In the genomic region with DNA sequence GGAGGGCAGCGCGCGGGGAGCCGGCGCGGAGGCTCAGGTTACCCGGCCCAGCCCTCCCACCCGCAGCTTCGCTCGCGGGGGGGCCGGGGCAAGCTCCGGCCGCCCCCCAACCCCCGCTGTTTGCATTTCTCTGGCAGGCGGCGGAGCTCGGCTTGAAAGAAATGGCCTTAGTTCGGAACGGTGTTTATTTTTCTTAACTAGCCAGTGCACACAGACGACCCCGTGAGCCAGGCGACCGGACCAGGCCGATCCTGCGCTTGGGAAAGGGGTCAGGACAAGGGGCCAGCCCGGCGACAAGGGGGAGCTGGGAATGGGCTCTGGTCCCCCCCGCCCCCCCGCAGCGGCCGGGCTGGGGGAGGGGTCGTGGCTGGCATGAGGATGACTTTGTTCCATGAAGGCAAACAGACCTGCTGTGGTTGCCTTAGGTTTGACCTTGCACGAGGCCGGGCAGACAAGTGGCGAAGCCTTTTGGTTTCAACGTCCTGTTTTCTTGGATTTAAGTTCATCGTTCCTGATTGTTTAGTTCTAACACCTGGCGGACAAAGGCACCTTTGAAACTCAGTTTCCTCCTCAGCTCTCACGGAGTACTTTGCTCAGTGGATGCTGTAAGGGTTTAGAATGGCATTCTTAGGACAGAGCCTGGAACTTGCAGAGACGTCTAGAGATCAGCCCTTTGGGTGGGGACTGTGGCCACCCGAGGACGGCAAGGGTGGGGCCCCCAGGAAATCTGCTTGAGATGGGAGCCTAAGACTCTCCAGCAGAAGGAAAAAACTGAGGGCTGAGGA, we compare ENCODE assay signal across 10 mouse cellular contexts. TPM values are rescaled to one million over a fixed set of nuclear protein-coding genes. Genes with fewer than 3 reads are reported as not detected.
DNase-seq lines count a peak whose midpoint lies in the region; ATAC-seq and TF ChIP-seq lines count a peak whose summit lies in the region.
"Had no signal": no experiment of that assay in that cellular context is flagged by ENCODE, and none has a peak within 500 bp of the region (broad histone marks: within the 10 kb centered on the region; RNA-seq: fewer than 3 reads in every experiment).

No protein-coding gene starts in this region.

- 0 out of 2 replicates have a peak, but pooled peaks cover 2% of the 10 kb centered on the region for H3K4me1 ChIP-seq in heart, adult 2 months (ENCODE audit: control insufficient read depth, insufficient read depth, low read length)
- H3K4me1 ChIP-seq in hindbrain, embryonic 12.5 days: peaks cover 53% of the 10 kb centered on the region
- peaks cover 62% of the 10 kb centered on the region for H3K4me1 ChIP-seq in midbrain, embryonic 10.5 days

- H3K27ac ChIP-seq in heart, adult 2 months: no peak overlapping the region
- H3K27ac ChIP-seq in hindbrain, embryonic 12.5 days: peak overlapping the region; percentile 5; the same call in 1 of the 2 replicates
- H3K27ac ChIP-seq in midbrain, embryonic 10.5 days (replicated peaks): peak overlapping the region; percentile 70

- no peaks in the 10 kb centered on the region for H3K36me3 ChIP-seq in heart, adult 2 months (ENCODE audit: control insufficient read depth, insufficient read depth, low read length)
- H3K36me3 ChIP-seq in hindbrain, embryonic 12.5 days: no peaks in the 10 kb centered on the region
- no peaks in the 10 kb centered on the region for H3K36me3 ChIP-seq in midbrain, embryonic 10.5 days

- intact Hi-C loops in heart, adult 2 months (cut with DNase I): loop anchor here (10.0 kb wide), 1 partner anchor 193 kb away; no protein-coding TSS in a partner anchor
- intact Hi-C loops in heart, postnatal 14 days (cut with DNase I): no loop called here
- intact Hi-C loops in left cerebral cortex, postnatal 14 days (cut with DNase I): loop anchor here (5.0 kb wide), 2 partner anchors 41 to 176 kb away; partner anchors contain the start of gene Foxp4

- H3K4me3 ChIP-seq in heart, adult 2 months: peak overlapping the region; percentile 2; the same call in 1 of the 2 replicates
- H3K4me3 ChIP-seq in hindbrain, embryonic 12.5 days: peak overlapping the region; percentile 30
- H3K4me3 ChIP-seq in midbrain, embryonic 10.5 days: peak overlapping the region; percentile 53

- TF ChIP-seq EP300 in heart, adult 2 months (IDR thresholded peaks at IDR 0.05; ENCODE audit: insufficient read depth, low read depth, low read length): no peak

- H3K9me3 ChIP-seq in hindbrain, embryonic 12.5 days (replicated peaks): 0 out of 2 replicates have a peak, but pooled peaks cover 4% of the 10 kb centered on the region
- H3K9me3 ChIP-seq in midbrain, embryonic 10.5 days (replicated peaks): 0 out of 2 replicates have a peak, but pooled peaks cover 4% of the 10 kb centered on the region

- H3K27me3 ChIP-seq in heart, adult 2 months (ENCODE audit: control insufficient read depth, insufficient read depth, low read length): peaks cover 9% of the 10 kb centered on the region
- peaks cover 74% of the 10 kb centered on the region for H3K27me3 ChIP-seq in hindbrain, embryonic 12.5 days
- H3K27me3 ChIP-seq in midbrain, embryonic 10.5 days (ENCODE audit: low read depth, poor library complexity, severe bottlenecking): peaks cover 76% of the 10 kb centered on the region

- no peak overlapping the region for H3K9ac ChIP-seq in heart, adult 2 months (ENCODE audit: low read depth, low read length)
- peak overlapping the region; percentile 47 for H3K9ac ChIP-seq in hindbrain, embryonic 12.5 days

- TF ChIP-seq CTCF in heart, adult 2 months (IDR thresholded peaks at IDR 0.05): no peak

- WGBS in heart, adult 2 months: 3% methylated on average over 32 of the region's 43 CpGs
- under 1% methylated on average over 37 of the region's 43 CpGs for WGBS in hindbrain, embryonic 12.5 days
- under 1% methylated on average over 43 of the region's 43 CpGs for whole genome bisulfite sequencing in midbrain, embryonic 10.5 days

- no peak for DNase-seq in heart, adult 2 months
- DNase-seq in heart, postnatal 14 days: no peak
- peak; percentile 85 for DNase-seq in ES-CJ7 (ENCODE audit: low read depth, low spot score)
- DNase-seq in midbrain, embryonic 10.5 days (ENCODE audit: low spot score): peak; percentile 79
- DNase-seq in left cerebral cortex, postnatal 14 days (ENCODE audit: low spot score in 2 of 2): no peak
- no peak for DNase-seq in gastrocnemius, postnatal 25 days
- DNase-seq in thymus, postnatal 10 days (ENCODE audit: low spot score in 2 of 2): no peak

- no peak for ATAC-seq in hindbrain, embryonic 12.5 days (ENCODE audit: low FRiP score)

- no peaks in the 10 kb centered on the region for H3K79me2 ChIP-seq in heart, adult 2 months (replicated peaks; ENCODE audit: control insufficient read depth, insufficient read depth, low read length)

- TF ChIP-seq POLR2A in heart, adult 2 months (IDR thresholded peaks at IDR 0.05; ENCODE audit: insufficient read depth, low read depth, low read length): no peak

- peak overlapping the region; percentile 62 for H3K4me2 ChIP-seq in hindbrain, embryonic 12.5 days (replicated peaks)

RNA-seq across cellular contexts. Expression of gene 1700067P10Rik, which starts 8.8 kb away (rescaled TPM):
- not detected for total RNA-seq in heart, adult 2 months (2021)
- not detected in 2 replicates for polyA plus RNA-seq in heart, adult 2 months (2012; rRNA removed)
- total RNA-seq in heart, postnatal 14 days (2021): not detected
- polyA plus RNA-seq in hindbrain, embryonic 12.5 days (2016; fragmentation: Nextera tagmentation; extraction: Ambion mirVana): 0.26 TPM in 1 of 2 replicates, not detected in the other
- polyA plus RNA-seq in midbrain, embryonic 10.5 days (2016; fragmentation: Nextera tagmentation; extraction: Ambion mirVana): not detected in 2 replicates
- not detected for total RNA-seq in left cerebral cortex, postnatal 14 days (2021)
- not detected for total RNA-seq in gastrocnemius, postnatal 25 days (2021)
- total RNA-seq: common myeloid progenitor, adult 5-6 weeks; neutrophil, adult 5-6 weeks had no signal

RNA-seq across cellular contexts. Expression of gene 9830107B12Rik, which starts 48.1 kb away (rescaled TPM):
- not detected for total RNA-seq in heart, adult 2 months (2021)
- polyA plus RNA-seq in heart, adult 2 months (2012; rRNA removed): 0.06 and 0.08 TPM in 2 replicates
- not detected for total RNA-seq in heart, postnatal 14 days (2021)
- 0.10 TPM in 1 of 2 replicates, not detected in the other for polyA plus RNA-seq in hindbrain, embryonic 12.5 days (2016; fragmentation: Nextera tagmentation; extraction: Ambion mirVana)
- polyA plus RNA-seq in midbrain, embryonic 10.5 days (2016; fragmentation: Nextera tagmentation; extraction: Ambion mirVana): not detected in 2 replicates
- total RNA-seq in left cerebral cortex, postnatal 14 days (2021): not detected
- not detected for total RNA-seq in gastrocnemius, postnatal 25 days (2021)

RNA-seq across cellular contexts. Expression of gene 1700122O11Rik, which starts 59.8 kb away (rescaled TPM):
- total RNA-seq in heart, adult 2 months (2021): not detected
- polyA plus RNA-seq in heart, adult 2 months (2012; rRNA removed): not detected in 2 replicates
- not detected for total RNA-seq in heart, postnatal 14 days (2021)
- polyA plus RNA-seq in hindbrain, embryonic 12.5 days (2016; fragmentation: Nextera tagmentation; extraction: Ambion mirVana): not detected in 2 replicates
- not detected in 2 replicates for polyA plus RNA-seq in midbrain, embryonic 10.5 days (2016; fragmentation: Nextera tagmentation; extraction: Ambion mirVana)
- total RNA-seq in left cerebral cortex, postnatal 14 days (2021): not detected
- not detected for total RNA-seq in gastrocnemius, postnatal 25 days (2021)
- total RNA-seq: common myeloid progenitor, adult 5-6 weeks; neutrophil, adult 5-6 weeks had no signal

Comparison
In these comparisons a context has a peak if more than half of its experiments do, and no peak if none do; other contexts are left out.
1. DNase-seq: peak in ES-CJ7 (single experiment) and midbrain, embryonic 10.5 days (single experiment); none in heart, adult 2 months (0 of 2), heart, postnatal 14 days (0 of 2), left cerebral cortex, postnatal 14 days (0 of 2), gastrocnemius, postnatal 25 days (single experiment) and thymus, postnatal 10 days (0 of 2).
2. H3K4me3 ChIP-seq: peak in every context shown above with its lines; median percentile 53 in midbrain, embryonic 10.5 days; 30 in hindbrain, embryonic 12.5 days; 2 in heart, adult 2 months.